Mouse (Mus musculus): Measurements from ENCODE around the gene Ttc22. TPM values are rescaled to one million over a fixed set of nuclear protein-coding genes. Genes with fewer than 3 reads are reported as not detected.

Gene Ttc22
- total RNA-seq, 1 experiment from 2014 or later = not detected

- ATAC-seq (ENCODE audit: extremely low read depth, insufficient number of reproducible peaks, low FRiP score, poor library complexity, severe bottlenecking) = no peak
These were observed 8.7 kb upstream of the Ttc22 start for GRCm38 (mm10) chr4:106613560-106613959.

- peak; percentile 45; the same call in 1 of the 2 replicates for ATAC-seq (ENCODE audit: extremely low read depth, insufficient number of reproducible peaks, low FRiP score, poor library complexity, severe bottlenecking)
These were observed 7.9 kb upstream of the Ttc22 start for GRCm38 (mm10) chr4:106614180-106614797.

DNA sequence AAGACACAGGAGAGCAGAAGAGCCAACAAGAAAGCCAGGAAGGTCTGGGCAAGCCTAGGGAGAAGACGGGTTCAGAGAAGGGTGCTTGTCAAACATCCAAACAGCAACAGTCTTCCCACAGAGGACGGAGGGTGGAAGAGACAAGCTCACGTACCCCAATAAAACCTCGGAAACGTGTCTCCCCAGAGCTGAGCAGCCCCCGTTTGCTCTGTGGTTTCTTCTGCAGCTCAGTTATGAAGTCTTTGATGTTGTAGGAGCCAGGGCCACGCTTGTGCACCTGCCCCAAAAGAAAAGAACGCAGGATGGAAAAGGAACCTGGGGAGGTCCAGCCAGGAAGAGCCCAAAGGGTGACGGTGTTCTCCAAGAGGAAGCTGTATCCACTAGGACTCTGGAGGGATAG, 7.4 kb upstream of the Ttc22 start:
- no peak for ATAC-seq (ENCODE audit: extremely low read depth, insufficient number of reproducible peaks, low FRiP score, poor library complexity, severe bottlenecking)

DNA sequence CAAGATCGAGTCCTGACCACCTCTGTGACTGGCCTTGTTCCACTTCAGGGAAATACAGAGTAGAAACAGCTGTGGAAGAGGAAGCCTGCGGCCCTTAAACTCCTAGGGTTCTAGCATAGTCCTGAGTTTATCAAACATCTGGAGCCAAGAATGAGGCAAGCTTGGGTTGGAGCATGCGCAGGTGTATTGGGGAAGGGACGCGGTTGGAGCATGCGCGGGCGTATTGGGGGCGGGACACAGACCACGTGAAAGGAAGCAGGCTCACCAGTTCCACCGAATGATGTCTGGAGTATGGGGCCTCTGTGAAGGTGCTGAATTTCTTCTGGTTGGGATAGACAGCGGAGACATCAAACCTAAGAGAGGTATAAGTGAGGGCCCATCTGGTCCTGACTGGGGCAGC, 6.6 kb upstream of the Ttc22 start:
- ATAC-seq (ENCODE audit: extremely low read depth, insufficient number of reproducible peaks, low FRiP score, poor library complexity, severe bottlenecking) = no peak

GRCm38 (mm10) chr4:106617056-106617455, 5.2 kb upstream of the Ttc22 start, which contains the start of gene Lexm:
Gene Lexm (minus strand): TSS chr4:106617241.
- ATAC-seq (ENCODE audit: extremely low read depth, insufficient number of reproducible peaks, low FRiP score, poor library complexity, severe bottlenecking) = no peak

GRCm38 (mm10) chr4:106618898-106619297, 3.3 kb upstream of the Ttc22 start:
- ATAC-seq (ENCODE audit: extremely low read depth, insufficient number of reproducible peaks, low FRiP score, poor library complexity, severe bottlenecking) = no peak

DNA sequence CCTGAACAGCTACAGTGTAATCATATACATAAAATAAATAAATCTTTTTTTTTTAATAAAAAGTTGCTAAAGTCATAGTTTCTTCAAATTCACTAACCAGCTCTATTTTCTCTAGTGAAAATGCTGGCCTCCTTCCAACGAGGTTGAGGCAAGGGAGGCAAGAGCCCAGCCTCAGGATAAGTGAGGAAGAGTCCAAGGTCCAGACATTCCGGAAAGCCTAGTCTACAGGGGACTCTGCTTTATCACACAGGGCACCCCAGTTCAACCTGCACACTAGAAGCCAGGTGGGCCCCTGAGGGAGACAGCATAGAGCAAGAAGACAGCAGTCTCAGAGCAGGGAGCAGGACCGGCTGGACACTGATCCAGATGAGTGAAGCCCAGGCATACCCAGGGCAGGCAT, 804 bp upstream of the Ttc22 start:
- ATAC-seq (ENCODE audit: extremely low read depth, insufficient number of reproducible peaks, low FRiP score, poor library complexity, severe bottlenecking) = no peak

GRCm38 (mm10) chr4:106622712-106623111, 480 bp downstream of the Ttc22 start:
- ATAC-seq (ENCODE audit: extremely low read depth, insufficient number of reproducible peaks, low FRiP score, poor library complexity, severe bottlenecking) = no peak

- ATAC-seq (ENCODE audit: extremely low read depth, insufficient number of reproducible peaks, low FRiP score, poor library complexity, severe bottlenecking) = no peak
These were observed 2.0 kb downstream of the Ttc22 start for GRCm38 (mm10) chr4:106624271-106624670.

GRCm38 (mm10) chr4:106627809-106628208, 5.6 kb downstream of the Ttc22 start:
- ATAC-seq (ENCODE audit: extremely low read depth, insufficient number of reproducible peaks, low FRiP score, poor library complexity, severe bottlenecking) = no peak

- no peak for ATAC-seq (ENCODE audit: extremely low read depth, insufficient number of reproducible peaks, low FRiP score, poor library complexity, severe bottlenecking)
These were observed 6.6 kb downstream of the Ttc22 start for GRCm38 (mm10) chr4:106628650-106629360.

- no peak for ATAC-seq (ENCODE audit: extremely low read depth, insufficient number of reproducible peaks, low FRiP score, poor library complexity, severe bottlenecking)
These were observed 7.1 kb downstream of the Ttc22 start for GRCm38 (mm10) chr4:106629374-106629773.

- no peak for ATAC-seq (ENCODE audit: extremely low read depth, insufficient number of reproducible peaks, low FRiP score, poor library complexity, severe bottlenecking)
These were observed 8.3 kb downstream of the Ttc22 start for GRCm38 (mm10) chr4:106630333-106631220.

- no peak for ATAC-seq (ENCODE audit: extremely low read depth, insufficient number of reproducible peaks, low FRiP score, poor library complexity, severe bottlenecking)
These were observed 10.1 kb downstream of the Ttc22 start for GRCm38 (mm10) chr4:106632313-106632712.

GRCm38 (mm10) chr4:106633281-106634085, 11.3 kb downstream of the Ttc22 start:
- no peak for ATAC-seq (ENCODE audit: extremely low read depth, insufficient number of reproducible peaks, low FRiP score, poor library complexity, severe bottlenecking)

DNA sequence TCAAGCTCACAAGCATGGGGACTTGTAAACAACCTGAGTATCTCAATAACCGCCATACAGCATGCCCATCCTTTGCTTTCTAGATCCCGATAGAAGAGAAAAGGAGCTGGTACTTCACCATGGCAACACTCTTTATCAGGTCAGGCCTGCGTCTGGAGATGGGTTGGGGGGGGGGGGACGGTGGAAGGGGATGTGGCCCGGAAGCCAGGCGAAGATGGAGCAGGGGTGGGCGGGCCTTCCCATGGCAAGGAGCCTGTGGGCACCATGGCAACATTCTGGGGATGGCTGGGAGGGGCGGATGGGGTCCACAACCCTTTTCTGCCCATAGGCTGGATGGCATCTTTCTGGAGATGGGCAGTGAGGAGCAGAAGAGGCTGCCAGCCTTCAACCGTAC, 11.9 kb downstream of the Ttc22 start:
- ATAC-seq (ENCODE audit: extremely low read depth, insufficient number of reproducible peaks, low FRiP score, poor library complexity, severe bottlenecking) = no peak

DNA sequence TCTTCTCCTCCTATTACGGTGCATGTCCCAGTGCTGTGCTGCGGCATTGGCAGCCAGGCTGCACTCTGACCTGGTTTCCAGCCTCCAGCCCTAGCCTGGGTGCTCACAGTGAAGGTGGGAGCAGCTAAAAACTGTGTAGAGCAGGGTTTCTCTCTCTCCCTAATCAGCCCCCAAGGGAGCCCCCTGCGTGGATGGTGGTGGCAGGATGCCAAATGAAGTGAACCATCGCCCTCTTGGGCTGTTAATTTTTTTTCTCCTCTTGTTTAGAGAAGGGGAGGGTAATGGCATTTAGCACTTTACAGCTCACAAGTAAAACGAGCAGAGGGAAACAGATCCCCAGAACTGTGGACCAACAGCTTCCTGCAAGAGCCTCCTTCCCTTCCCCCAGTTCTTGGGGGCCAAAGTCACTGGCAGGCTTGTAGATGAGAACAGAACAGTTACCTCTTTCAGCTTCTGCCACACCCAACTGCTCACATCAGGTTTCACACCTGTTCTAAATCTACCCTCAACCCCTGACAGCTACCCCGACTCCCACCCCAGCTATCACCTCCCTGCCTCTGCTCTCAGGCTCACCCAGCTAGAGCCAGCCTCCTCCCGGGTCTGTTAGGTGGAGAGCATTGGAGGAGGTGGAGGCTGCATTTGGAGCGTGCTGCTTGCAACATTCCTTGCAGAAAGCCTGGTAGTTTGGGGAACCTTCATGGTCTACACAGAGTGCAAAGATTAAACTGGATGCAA, 21.4 kb downstream of the Ttc22 start:
- no peak for ATAC-seq (ENCODE audit: extremely low read depth, insufficient number of reproducible peaks, low FRiP score, poor library complexity, severe bottlenecking)

- no peak for ATAC-seq (ENCODE audit: extremely low read depth, insufficient number of reproducible peaks, low FRiP score, poor library complexity, severe bottlenecking)
These were observed 22.0 kb downstream of the Ttc22 start for GRCm38 (mm10) chr4:106644218-106644610.

Measured in neutrophil, adult 5-6 weeks (primary cell).